24 mouse cellular contexts compared by ENCODE assay signal in the genomic region with DNA sequence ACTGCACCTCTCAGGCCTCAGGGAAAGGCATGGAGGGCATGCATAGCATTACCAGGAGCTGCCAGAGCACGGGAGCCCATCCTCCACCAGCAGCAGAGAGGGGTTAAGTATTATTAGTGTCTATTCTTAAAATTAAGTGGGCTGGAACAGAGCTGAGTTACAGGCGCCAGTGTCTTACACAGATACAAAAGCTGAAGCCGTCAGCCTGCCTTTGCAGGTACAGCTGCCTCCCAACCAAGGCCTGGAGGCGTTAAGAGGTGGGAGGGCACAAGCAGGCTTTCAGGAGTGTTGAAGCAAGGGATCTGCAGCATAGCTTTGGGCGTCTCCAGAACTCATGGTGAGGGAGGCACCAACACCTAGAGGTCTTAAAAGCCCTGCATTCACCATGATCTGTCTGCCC. TPM values are rescaled to one million over a fixed set of nuclear protein-coding genes. Genes with fewer than 3 reads are reported as not detected.
DNase-seq lines count a peak whose midpoint lies in the region; ATAC-seq and TF ChIP-seq lines count a peak whose summit lies in the region.
"Had no signal": no experiment of that assay in that cellular context is flagged by ENCODE, and none has a peak within 500 bp of the region (broad histone marks: within the 10 kb centered on the region; RNA-seq: fewer than 3 reads in every experiment).

No protein-coding gene starts in this region.

- no peak overlapping the region for H3K9ac ChIP-seq in stomach, embryonic 14.5 days (replicated peaks; ENCODE audit: low read depth, low read length)
- H3K9ac ChIP-seq in stomach, postnatal 0 days (ENCODE audit: low read length): no peak overlapping the region
- H3K9ac ChIP-seq: forebrain, embryonic 15.5 days; heart, embryonic 15.5 days; kidney, embryonic 15.5 days; neural tube, embryonic 12.5 days; stomach, embryonic 15.5 days had no signal

- intact Hi-C loops in heart, postnatal 25 days (cut with DNase I): no loop called here
- intact Hi-C loops in left cerebral cortex, postnatal 14 days (cut with DNase I): no loop called here

- no peaks in the 10 kb centered on the region for H3K9me3 ChIP-seq in stomach, embryonic 14.5 days (ENCODE audit: control insufficient read depth, low read depth, low read length)
- no peaks in the 10 kb centered on the region for H3K9me3 ChIP-seq in stomach, postnatal 0 days (ENCODE audit: control insufficient read depth, low read length)
- H3K9me3 ChIP-seq: forebrain, embryonic 15.5 days; heart, embryonic 15.5 days; hindbrain, embryonic 10.5 days; kidney, embryonic 15.5 days; neural tube, embryonic 12.5 days; stomach, embryonic 15.5 days had no signal

- no peaks in the 10 kb centered on the region for H3K4me1 ChIP-seq in stomach, embryonic 14.5 days (ENCODE audit: control insufficient read depth, insufficient read depth, low read length)
- no peaks in the 10 kb centered on the region for H3K4me1 ChIP-seq in stomach, postnatal 0 days (replicated peaks; ENCODE audit: control insufficient read depth, insufficient read depth)
- H3K4me1 ChIP-seq in kidney, adult 2 months (ENCODE audit: control insufficient read depth, insufficient read depth, low read length): no peaks in the 10 kb centered on the region
- H3K4me1 ChIP-seq: heart, embryonic 15.5 days; hindbrain, embryonic 10.5 days; neural tube, embryonic 12.5 days; stomach, embryonic 15.5 days had no signal

- H3K27me3 ChIP-seq in stomach, embryonic 14.5 days (ENCODE audit: control insufficient read depth, insufficient read depth, low read length): no peaks in the 10 kb centered on the region
- no peaks in the 10 kb centered on the region for H3K27me3 ChIP-seq in stomach, postnatal 0 days (ENCODE audit: control insufficient read depth, insufficient read depth, low read length)
- no peaks in the 10 kb centered on the region for H3K27me3 ChIP-seq in kidney, adult 2 months (replicated peaks; ENCODE audit: control insufficient read depth, insufficient read depth, low read length)
- H3K27me3 ChIP-seq: forebrain, embryonic 15.5 days; heart, embryonic 15.5 days; kidney, embryonic 15.5 days; neural tube, embryonic 12.5 days; stomach, embryonic 15.5 days had no signal

- TF ChIP-seq EP300 in stomach, postnatal 0 days (optimal IDR thresholded peaks at IDR 0.05): no peak

- DNase-seq in heart, adult 11 months: peak; percentile 74
- DNase-seq in heart, postnatal 25 days (ENCODE audit: low spot score): no peak
- no peak for DNase-seq in stomach, postnatal 0 days (ENCODE audit: low spot score)
- peak; percentile 51 to 57 for DNase-seq in left cerebral cortex, postnatal 14 days (ENCODE audit: low spot score in 2 of 2)
- no peak for DNase-seq in kidney, adult 2 months
- no peak for DNase-seq in kidney, adult 8-10 months
- DNase-seq: adrenal gland, adult 8-10 months; B cell, adult 2 months; cerebellum, adult 8-10 months; gastrocnemius, postnatal 10 days; heart, adult 2 months; lung, adult 18-20 months; spleen, adult 18-20 months; thymus, postnatal 36 days had no signal

- no peak overlapping the region for H3K4me2 ChIP-seq in stomach, embryonic 14.5 days (replicated peaks; ENCODE audit: low read depth, low read length)
- H3K4me2 ChIP-seq in stomach, postnatal 0 days (replicated peaks; ENCODE audit: low read depth): no peak overlapping the region
- H3K4me2 ChIP-seq: forebrain, embryonic 15.5 days; heart, embryonic 15.5 days; kidney, embryonic 15.5 days; neural tube, embryonic 12.5 days; stomach, embryonic 15.5 days had no signal

- 73% methylated on average over 5 of the region's 5 CpGs for WGBS in stomach, embryonic 14.5 days
- WGBS in stomach, postnatal 0 days: 77% methylated on average over 5 of the region's 5 CpGs
- 69% methylated on average over 5 of the region's 5 CpGs for WGBS in kidney, adult 2 months

- TF ChIP-seq CTCF in stomach, postnatal 0 days (IDR thresholded peaks at IDR 0.05; ENCODE audit: low read depth): no peak
- no peak for TF ChIP-seq CTCF in kidney, adult 2 months (conservative IDR thresholded peaks at IDR 0.05; ENCODE audit: insufficient read depth, insufficient read length, low read depth, low read length)

- no peak overlapping the region for H3K4me3 ChIP-seq in stomach, embryonic 14.5 days (ENCODE audit: low read depth, low read length)
- no peak overlapping the region for H3K4me3 ChIP-seq in stomach, postnatal 0 days (ENCODE audit: low read depth, low read length)
- H3K4me3 ChIP-seq in kidney, adult 2 months (ENCODE audit: insufficient read depth, low read depth, low read length): no peak overlapping the region
- H3K4me3 ChIP-seq: forebrain, embryonic 15.5 days; heart, adult 2 months; heart, embryonic 15.5 days; hindbrain, embryonic 10.5 days; kidney, embryonic 15.5 days; neural tube, embryonic 12.5 days; stomach, embryonic 15.5 days had no signal

- no peak overlapping the region for H3K27ac ChIP-seq in stomach, embryonic 14.5 days (ENCODE audit: low read length)
- no peak overlapping the region for H3K27ac ChIP-seq in stomach, postnatal 0 days (replicated peaks)
- H3K27ac ChIP-seq in kidney, adult 2 months (ENCODE audit: insufficient read depth, low read depth, low read length): no peak overlapping the region
- H3K27ac ChIP-seq: forebrain, embryonic 15.5 days; heart, adult 2 months; heart, embryonic 15.5 days; hindbrain, embryonic 10.5 days; kidney, embryonic 15.5 days; neural tube, embryonic 12.5 days; stomach, embryonic 15.5 days had no signal

- ATAC-seq in stomach, embryonic 14.5 days (ENCODE audit: insufficient number of reproducible peaks, insufficient read depth, low FRiP score, low read depth): 0 out of 2 replicates have a peak, but pooled peaks have one; percentile 16
- ATAC-seq in stomach, postnatal 0 days (ENCODE audit: low FRiP score, low TSS enrichment): no peak
- ATAC-seq: forebrain, embryonic 15.5 days; inflammation-experienced regulatory T-cells, adult 6 months had no signal

- H3K36me3 ChIP-seq in stomach, embryonic 14.5 days (ENCODE audit: control insufficient read depth, insufficient read depth, low read length): peaks cover 12% of the 10 kb centered on the region
- H3K36me3 ChIP-seq in stomach, postnatal 0 days (ENCODE audit: control insufficient read depth, insufficient read depth, low read length): no peaks in the 10 kb centered on the region
- H3K36me3 ChIP-seq in kidney, adult 2 months (ENCODE audit: control insufficient read depth, insufficient read depth, low read length): no peaks in the 10 kb centered on the region

- TF ChIP-seq POLR2A in kidney, adult 2 months (IDR thresholded peaks at IDR 0.05; ENCODE audit: low read depth, low read length): no peak

RNA-seq across cellular contexts. Expression of a gene that starts 30.3 kb away (rescaled TPM):
- total RNA-seq in heart, postnatal 25 days (2021): 10 to 100 TPM; 21.5 to 31.2 TPM
- polyA plus RNA-seq in stomach, embryonic 14.5 days (2014; fragmentation: Nextera tagmentation; extraction: Ambion mirVana): 14.8 and 16.5 TPM in 2 replicates
- polyA plus RNA-seq in stomach, postnatal 0 days (2015; fragmentation: Nextera tagmentation; extraction: Ambion mirVana): 5.5 and 6.0 TPM in 2 replicates
- 10 to 100 TPM; 34.3 TPM for total RNA-seq in left cerebral cortex, postnatal 14 days (2021)
- polyA plus RNA-seq in kidney, adult 2 months (2012; rRNA removed): 14.7 and 15.2 TPM in 2 replicates

RNA-seq across cellular contexts. Expression of a gene that starts 55.9 kb away (rescaled TPM):
- total RNA-seq in heart, postnatal 25 days (2021): under 1 TPM in 1 of 2 experiments, not detected in 1; 0.34 TPM
- polyA plus RNA-seq in stomach, embryonic 14.5 days (2014; fragmentation: Nextera tagmentation; extraction: Ambion mirVana): 2.9 TPM in 2 replicates
- polyA plus RNA-seq in stomach, postnatal 0 days (2015; fragmentation: Nextera tagmentation; extraction: Ambion mirVana): 0.91 and 1.1 TPM in 2 replicates
- not detected for total RNA-seq in left cerebral cortex, postnatal 14 days (2021)
- polyA plus RNA-seq in kidney, adult 2 months (2012; rRNA removed): 15.2 and 15.7 TPM in 2 replicates
- total RNA-seq: heart, adult 2 months; liver, adult 2 months; monocyte, adult 5-6 weeks had no signal
- polyA plus RNA-seq: heart, adult 2 months had no signal

RNA-seq across cellular contexts. Expression of a gene that starts 56.0 kb away (rescaled TPM):
- 10 to 100 TPM; 33.0 to 33.2 TPM for total RNA-seq in heart, postnatal 25 days (2021)
- 63.4 and 73.1 TPM in 2 replicates for polyA plus RNA-seq in stomach, embryonic 14.5 days (2014; fragmentation: Nextera tagmentation; extraction: Ambion mirVana)
- 29.4 and 33.6 TPM in 2 replicates for polyA plus RNA-seq in stomach, postnatal 0 days (2015; fragmentation: Nextera tagmentation; extraction: Ambion mirVana)
- 10 to 100 TPM; 58.9 to 68.2 TPM for total RNA-seq in left cerebral cortex, postnatal 14 days (2021)
- 93.6 and 105 TPM in 2 replicates for polyA plus RNA-seq in kidney, adult 2 months (2012; rRNA removed)

RNA-seq across cellular contexts. Expression of a gene that starts 56.6 kb away (rescaled TPM):
- 100 to 1,000 TPM in 1 of 2 experiments, 10 to 100 TPM in 1; 99.1 to 108 TPM for total RNA-seq in heart, postnatal 25 days (2021)
- 177 and 185 TPM in 2 replicates for polyA plus RNA-seq in stomach, embryonic 14.5 days (2014; fragmentation: Nextera tagmentation; extraction: Ambion mirVana)
- polyA plus RNA-seq in stomach, postnatal 0 days (2015; fragmentation: Nextera tagmentation; extraction: Ambion mirVana): 92.7 and 93.2 TPM in 2 replicates
- 100 to 1,000 TPM; 524 to 615 TPM for total RNA-seq in left cerebral cortex, postnatal 14 days (2021)
- polyA plus RNA-seq in kidney, adult 2 months (2012; rRNA removed): 58.2 and 61.6 TPM in 2 replicates

Comparison
In these comparisons a context has a peak if more than half of its experiments do, and no peak if none do; other contexts are left out.
1. DNase-seq: peak in heart, adult 11 months (single experiment) and left cerebral cortex, postnatal 14 days (2 of 2); none in heart, postnatal 25 days (single experiment), stomach, postnatal 0 days (single experiment), kidney, adult 2 months (single experiment) and kidney, adult 8-10 months (0 of 2).